Mouse (Mus musculus): ENCODE results near the gene D930048N14Rik. TPM values are rescaled to one million over a fixed set of nuclear protein-coding genes. Genes with fewer than 3 reads are reported as not detected.

The D930048N14Rik gene
- polyA plus RNA-seq, 1 experiment: 0.22 TPM

DNA sequence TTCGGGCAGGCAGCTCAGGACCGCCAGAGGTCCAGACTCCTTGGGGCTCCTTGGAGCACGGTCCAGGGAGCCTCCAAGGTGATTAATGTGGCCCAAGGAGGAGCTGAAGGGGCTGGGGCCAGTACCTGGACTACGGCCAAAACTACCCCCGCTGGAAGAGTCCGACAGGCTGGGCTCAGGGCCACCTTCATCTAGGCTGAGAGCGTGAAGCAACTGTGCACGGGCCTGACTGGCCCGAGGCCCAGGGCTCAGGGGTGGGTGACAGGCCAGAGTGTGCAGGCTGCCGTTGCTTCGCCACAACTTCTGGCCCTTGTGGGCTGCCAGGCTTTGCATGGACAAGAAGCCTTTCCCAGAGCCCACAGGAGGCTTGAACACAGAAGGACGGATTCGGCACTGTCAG lies 5.5 kb upstream of the D930048N14Rik start:
- no peak overlapping the region for H3ac ChIP-seq (ENCODE audit: control insufficient read depth, insufficient read length, low read depth)

GRCm38 (mm10) chr11:51646245-51646644 lies 4.5 kb upstream of the D930048N14Rik start:
- Histone ChIP-seq H3K27me3 (ENCODE audit: control insufficient read depth, insufficient read depth, insufficient read length) (no peaks in the 10 kb centered on the region), H3K79me3 (ENCODE audit: low read depth) (no peaks in the 10 kb centered on the region), H3K79me2 (ENCODE audit: control insufficient read depth, insufficient read depth) (no peaks in the 10 kb centered on the region), H3ac (ENCODE audit: control insufficient read depth, insufficient read length, low read depth) (no peak overlapping the region), H3K4me3 (ENCODE audit: insufficient read depth, poor library complexity, severe bottlenecking) (no peak overlapping the region), H3K36me3 (ENCODE audit: control insufficient read depth, insufficient read depth) (peaks cover 5% of the 10 kb centered on the region)
- TF ChIP-seq MYOD1 (IDR thresholded peaks at IDR 0.05; ENCODE audit: control insufficient read depth, insufficient read length, low read depth) (no peak), USF1 (IDR thresholded peaks at IDR 0.05; ENCODE audit: low read depth) (no peak), CEBPB (IDR thresholded peaks at IDR 0.05; ENCODE audit: low read depth) (no peak), CTCF (IDR thresholded peaks at IDR 0.05; ENCODE audit: control insufficient read depth, insufficient read depth, insufficient read length) (no peak), FOSL1 (IDR thresholded peaks at IDR 0.05; ENCODE audit: insufficient read depth, low read length, poor library complexity, severe bottlenecking) (no peak), MAX (IDR thresholded peaks at IDR 0.05) (no peak), MYOG (IDR thresholded peaks at IDR 0.05; ENCODE audit: control insufficient read depth, extremely low read depth, insufficient read length) (no peak)

More for the DNA sequence above, 5.5 kb upstream of the D930048N14Rik start:
- H3K27me3 ChIP-seq (ENCODE audit: control insufficient read depth, insufficient read depth, insufficient read length): no peaks in the 10 kb centered on the region
- H3K79me3 ChIP-seq (ENCODE audit: low read depth): no peaks in the 10 kb centered on the region
- peaks cover 5% of the 10 kb centered on the region for H3K36me3 ChIP-seq (ENCODE audit: control insufficient read depth, insufficient read depth)
- no peaks in the 10 kb centered on the region for H3K79me2 ChIP-seq (ENCODE audit: control insufficient read depth, insufficient read depth)
- H3K4me3 ChIP-seq (ENCODE audit: insufficient read depth, poor library complexity, severe bottlenecking): no peak overlapping the region
- TF ChIP-seq MAX (IDR thresholded peaks at IDR 0.05): no peak
- TF ChIP-seq CEBPB (IDR thresholded peaks at IDR 0.05; ENCODE audit: low read depth): no peak

- Histone ChIP-seq H3K36me3 (ENCODE audit: control insufficient read depth, insufficient read depth) (peaks cover 5% of the 10 kb centered on the region), H3K4me3 (ENCODE audit: insufficient read depth, poor library complexity, severe bottlenecking) (no peak overlapping the region), H3K79me2 (ENCODE audit: control insufficient read depth, insufficient read depth) (no peaks in the 10 kb centered on the region), H3K79me3 (ENCODE audit: low read depth) (no peaks in the 10 kb centered on the region), H3K27me3 (ENCODE audit: control insufficient read depth, insufficient read depth, insufficient read length) (no peaks in the 10 kb centered on the region), H3ac (ENCODE audit: control insufficient read depth, insufficient read length, low read depth) (no peak overlapping the region)
- no peak for TF ChIP-seq FOSL1 (IDR thresholded peaks at IDR 0.05; ENCODE audit: insufficient read depth, low read length, poor library complexity, severe bottlenecking)
- TF ChIP-seq MYOG (IDR thresholded peaks at IDR 0.05; ENCODE audit: control insufficient read depth, extremely low read depth, insufficient read length): no peak
- TF ChIP-seq MYOD1 (IDR thresholded peaks at IDR 0.05; ENCODE audit: control insufficient read depth, insufficient read length, low read depth): no peak
- no peak for TF ChIP-seq CEBPB (IDR thresholded peaks at IDR 0.05; ENCODE audit: low read depth)
- no peak for TF ChIP-seq MAX (IDR thresholded peaks at IDR 0.05)
Measured at GRCm38 (mm10) chr11:51646751-51647667, 3.7 kb upstream of the D930048N14Rik start.

DNA sequence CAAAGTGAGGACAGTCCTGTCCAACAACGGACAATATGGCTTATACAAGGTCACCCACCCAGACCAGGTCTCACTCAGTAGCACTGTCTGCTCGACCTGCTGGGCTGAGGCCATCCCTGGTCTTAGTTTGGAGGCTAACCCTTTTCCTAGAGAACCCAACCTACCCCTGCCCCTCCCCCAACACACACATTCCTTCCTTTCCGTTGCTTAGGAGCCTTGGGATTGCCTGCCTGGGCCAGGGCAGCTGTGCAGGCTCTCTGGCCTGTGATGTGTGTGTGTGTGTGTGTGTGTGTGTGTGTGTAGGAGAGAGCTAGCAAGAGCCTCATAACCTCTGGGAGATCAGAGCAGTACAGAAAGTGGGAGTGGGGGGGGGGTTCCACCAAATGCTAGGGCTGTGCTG lies 2.2 kb upstream of the D930048N14Rik start:
- Histone ChIP-seq H3K79me2 (ENCODE audit: control insufficient read depth, insufficient read depth) (no peaks in the 10 kb centered on the region), H3K4me3 (ENCODE audit: insufficient read depth, poor library complexity, severe bottlenecking) (no peak overlapping the region), H3K27me3 (ENCODE audit: control insufficient read depth, insufficient read depth, insufficient read length) (no peaks in the 10 kb centered on the region), H3ac (ENCODE audit: control insufficient read depth, insufficient read length, low read depth) (no peak overlapping the region), H3K36me3 (ENCODE audit: control insufficient read depth, insufficient read depth) (no peaks in the 10 kb centered on the region), H3K79me3 (ENCODE audit: low read depth) (no peaks in the 10 kb centered on the region)
- TF ChIP-seq USF1 (IDR thresholded peaks at IDR 0.05; ENCODE audit: low read depth): no peak
- no peak for TF ChIP-seq MAX (IDR thresholded peaks at IDR 0.05)
- TF ChIP-seq CEBPB (IDR thresholded peaks at IDR 0.05; ENCODE audit: low read depth): no peak
- TF ChIP-seq MYOG (IDR thresholded peaks at IDR 0.05; ENCODE audit: control insufficient read depth, extremely low read depth, insufficient read length): no peak
- TF ChIP-seq FOSL1 (IDR thresholded peaks at IDR 0.05; ENCODE audit: insufficient read depth, low read length, poor library complexity, severe bottlenecking): no peak
- no peak for TF ChIP-seq CTCF (IDR thresholded peaks at IDR 0.05; ENCODE audit: control insufficient read depth, insufficient read depth, insufficient read length)
- TF ChIP-seq MYOD1 (IDR thresholded peaks at IDR 0.05; ENCODE audit: control insufficient read depth, insufficient read length, low read depth): no peak

DNA sequence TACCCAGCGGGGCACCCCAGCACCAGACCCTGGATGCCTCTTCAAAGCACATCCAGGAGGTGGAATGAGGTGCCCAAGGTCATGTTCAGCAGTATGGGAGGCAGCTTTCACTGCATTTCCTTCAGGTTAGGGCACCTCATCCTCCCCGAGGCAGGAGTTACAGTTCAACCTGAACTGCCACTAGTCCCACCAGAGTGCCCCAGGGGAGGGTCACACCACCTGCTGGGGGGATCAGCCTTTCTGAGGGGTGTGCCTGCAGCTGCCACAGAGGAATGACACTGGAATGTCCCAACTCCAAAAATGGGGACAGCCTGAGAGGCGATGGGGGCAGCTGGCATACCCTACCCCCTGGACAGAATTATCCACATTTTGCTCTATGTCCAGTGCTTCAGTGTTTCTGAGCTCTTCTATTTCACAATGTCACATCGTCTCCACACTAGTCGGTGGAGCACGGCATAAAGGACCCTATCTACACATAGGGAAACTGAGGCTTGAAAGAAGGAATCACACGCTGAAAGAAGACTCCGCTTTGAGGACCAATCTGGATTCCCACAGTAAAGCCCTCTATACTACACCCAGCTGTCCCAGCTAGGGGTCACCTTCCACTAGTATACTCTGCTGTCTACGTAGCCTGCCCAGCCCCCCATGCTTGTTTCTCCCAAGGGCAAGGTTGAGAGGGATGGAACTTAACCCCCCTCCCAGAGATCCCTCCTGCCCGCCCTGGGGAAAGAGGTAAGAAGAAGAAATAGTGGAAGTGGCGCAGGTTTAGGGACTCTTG lies 1.5 kb upstream of the D930048N14Rik start:
- H3K27me3 ChIP-seq (ENCODE audit: control insufficient read depth, insufficient read depth, insufficient read length): no peaks in the 10 kb centered on the region
- no peaks in the 10 kb centered on the region for H3K79me3 ChIP-seq (ENCODE audit: low read depth)
- no peaks in the 10 kb centered on the region for H3K79me2 ChIP-seq (ENCODE audit: control insufficient read depth, insufficient read depth)
- H3ac ChIP-seq (ENCODE audit: control insufficient read depth, insufficient read length, low read depth): peak overlapping the region; percentile 16
- TF ChIP-seq MYOD1 (IDR thresholded peaks at IDR 0.05; ENCODE audit: control insufficient read depth, insufficient read length, low read depth) (peak; percentile 30), MAX (IDR thresholded peaks at IDR 0.05) (no peak)
- no peaks in the 10 kb centered on the region for H3K36me3 ChIP-seq (ENCODE audit: control insufficient read depth, insufficient read depth)
- H3K4me3 ChIP-seq (ENCODE audit: insufficient read depth, poor library complexity, severe bottlenecking): peak overlapping the region; percentile 42

- Histone ChIP-seq H3K36me3 (ENCODE audit: control insufficient read depth, insufficient read depth) (no peaks in the 10 kb centered on the region), H3ac (ENCODE audit: control insufficient read depth, insufficient read length, low read depth) (peak overlapping the region; percentile 74), H3K79me3 (ENCODE audit: low read depth) (no peaks in the 10 kb centered on the region), H3K4me3 (ENCODE audit: insufficient read depth, poor library complexity, severe bottlenecking) (peak overlapping the region; percentile 42), H3K79me2 (ENCODE audit: control insufficient read depth, insufficient read depth) (no peaks in the 10 kb centered on the region), H3K27me3 (ENCODE audit: control insufficient read depth, insufficient read depth, insufficient read length) (no peaks in the 10 kb centered on the region)
- TF ChIP-seq MAX (IDR thresholded peaks at IDR 0.05): no peak
- TF ChIP-seq CEBPB (IDR thresholded peaks at IDR 0.05; ENCODE audit: low read depth): no peak
- TF ChIP-seq MYOD1 (IDR thresholded peaks at IDR 0.05; ENCODE audit: control insufficient read depth, insufficient read length, low read depth): no peak
- no peak for TF ChIP-seq USF1 (IDR thresholded peaks at IDR 0.05; ENCODE audit: low read depth)
- no peak for TF ChIP-seq CTCF (IDR thresholded peaks at IDR 0.05; ENCODE audit: control insufficient read depth, insufficient read depth, insufficient read length)
- no peak for TF ChIP-seq MYOG (IDR thresholded peaks at IDR 0.05; ENCODE audit: control insufficient read depth, extremely low read depth, insufficient read length)
- no peak for TF ChIP-seq FOSL1 (IDR thresholded peaks at IDR 0.05; ENCODE audit: insufficient read depth, low read length, poor library complexity, severe bottlenecking)
Measured at GRCm38 (mm10) chr11:51649889-51650199, 910 bp upstream of the D930048N14Rik start.
